Mouse (Mus musculus) ovary, adult 10 weeks (tissue): ENCODE data around the gene Zdhhc23. TPM values are rescaled to one million over a fixed set of nuclear protein-coding genes. Genes with fewer than 3 reads are reported as not detected.

Experiments used
- polyA plus RNA-seq: library from polyadenylated mRNA; stranded (reverse); fragments of 350-450 nt; fragmentation: Illumina TruSeq; extraction: RNeasy Lipid Tissue Mini Kit (QIAGEN cat#74804); gene quantifications from one replicate; pipeline ENCODE4 v1.2.3, GENCODE M21; 2014

Zdhhc23 gene
- polyA plus RNA-seq, result 10.3 TPM

DNA sequence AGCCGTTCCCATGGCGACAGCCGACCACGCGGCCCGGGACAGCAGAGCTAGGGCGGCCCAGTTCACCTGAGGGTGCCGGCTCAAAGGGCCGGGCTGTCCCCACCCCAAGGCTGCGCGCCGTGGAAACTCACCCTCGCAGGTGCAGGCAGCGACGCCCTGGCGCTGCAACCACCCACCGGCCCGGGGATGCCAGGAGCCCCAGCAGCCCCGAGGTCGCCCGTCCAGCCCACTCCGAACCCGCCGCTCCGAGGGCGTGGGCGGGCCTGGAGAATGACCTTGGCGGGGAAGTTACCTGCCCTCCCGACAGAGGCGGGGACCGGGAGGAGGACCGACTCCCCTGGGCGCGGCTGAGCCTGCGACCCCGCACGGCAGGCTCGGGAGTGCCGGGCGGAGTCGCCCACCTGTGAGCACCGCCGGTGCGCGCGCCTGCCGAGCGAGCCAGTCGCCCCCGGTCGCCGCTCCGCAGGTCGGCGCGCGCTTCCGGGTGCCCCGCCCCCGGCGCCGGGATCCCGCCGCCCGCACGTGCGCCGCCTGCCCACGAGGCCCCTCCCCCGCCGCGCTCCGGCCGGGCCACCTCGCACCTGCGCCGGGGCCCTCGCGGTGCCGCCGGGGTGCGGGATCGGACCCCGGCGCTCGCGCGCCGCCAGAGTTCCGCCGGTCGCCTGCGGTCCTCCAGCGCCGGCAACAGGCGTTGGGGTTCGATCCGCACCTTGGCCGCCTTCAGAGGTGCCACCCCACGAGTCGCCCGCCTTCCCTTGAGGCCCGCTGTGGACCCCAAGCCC, at the start of gene Zdhhc23:
TSS of gene Zdhhc23 (minus strand) at position 464 of the 782 bp plus-strand sequence.

DNA sequence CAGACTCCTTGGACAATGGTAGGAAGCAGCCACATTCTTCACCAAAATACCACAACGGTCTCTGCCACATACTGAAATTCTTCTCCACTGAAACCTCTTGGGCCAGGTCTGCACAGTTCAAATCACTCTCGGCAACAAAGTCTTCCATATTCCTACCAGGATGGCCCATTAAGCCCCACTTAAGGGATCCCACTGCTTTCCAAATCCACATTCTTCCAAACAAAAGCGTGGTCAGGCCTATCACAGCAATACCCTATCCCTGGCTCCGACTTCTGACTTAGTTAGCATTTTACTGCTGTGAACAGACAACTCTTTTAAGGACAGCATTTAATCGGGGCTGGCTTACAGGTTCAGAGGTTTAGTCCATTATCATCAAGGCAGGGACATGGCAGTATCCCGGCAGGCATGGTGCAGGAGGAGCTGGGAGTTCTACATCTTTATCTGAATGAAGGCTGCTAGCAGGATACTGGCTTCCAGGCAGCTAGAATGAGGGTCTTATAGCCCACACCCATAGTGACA, 53.2 kb downstream of the Zdhhc23 start, which contains the start of gene Qtrt2:
TSS of gene Qtrt2 (minus strand) at position 469 of the 519 bp plus-strand sequence.

Other genes starting within 250 kb of the Zdhhc23 start
- not detected for gene Drd3, start 225.8 kb downstream of the Zdhhc23 start, polyA plus RNA-seq
- gene Ccdc191, start 90.0 kb downstream of the Zdhhc23 start, polyA plus RNA-seq, result 14.2 TPM
- gene Qtrt2, start 53.0 kb downstream of the Zdhhc23 start, polyA plus RNA-seq, result 27.0 TPM
- 12.0 TPM for gene Gramd1c, start 83.6 kb upstream of the Zdhhc23 start, polyA plus RNA-seq
- 114 TPM for gene Atp6v1a, start 159.9 kb upstream of the Zdhhc23 start, polyA plus RNA-seq
- 554 TPM for gene Naa50, start 160.0 kb upstream of the Zdhhc23 start, polyA plus RNA-seq
- gene Usf3, start 193.5 kb upstream of the Zdhhc23 start, polyA plus RNA-seq, result 28.5 TPM